Mouse (Mus musculus) granulocyte monocyte progenitor cell, adult 5-6 weeks (primary cell): ENCODE measurements around the gene Vmn1r128. TPM values are rescaled to one million over a fixed set of nuclear protein-coding genes. Genes with fewer than 3 reads are reported as not detected.
"Not testable (repeated sequence)": the region's sequence is repeated elsewhere in the genome, so short reads cannot be mapped to it uniquely, and the experiment has no call there.

Experiments used
- ATAC-seq: replicated peaks from 2 replicates; pipeline ENCODE4 v1.8.0; 2016; ENCODE audit warnings: mild to moderate bottlenecking, moderate TSS enrichment, inconsistent platforms; ENCODE audit not compliant: poor library complexity, severe bottlenecking
- total RNA-seq, 2 experiments: library from RNA; stranded (forward) in 1 of 2; stranded (reverse) in 1 of 2; fragments of 200-712, 200-1000 nt in 1 of 2; fragments of >200 nt in 1 of 2; fragmentation: Nextera tagmentation in 1 of 2; gene quantifications; 2 replicates each; pipeline ENCODE4 v1.2.3; 2014 to 2017

Gene Vmn1r128
- not detected in 2 replicates for total RNA-seq (2014; fragmentation: Nextera tagmentation)
- not detected in 2 replicates for total RNA-seq (2017)

GRCm38 (mm10) chr7:21349073-21349472, at the start of gene Vmn1r128:
Gene Vmn1r128, plus strand, starts transcription at chr7:21349373.
- ATAC-seq: not testable (repeated sequence)

- ATAC-seq: not testable (repeated sequence)
Observed at GRCm38 (mm10) chr7:21301367-21301766, 47.8 kb upstream of the Vmn1r128 start, which contains the start of gene Vmn1r126. Gene Vmn1r126, minus strand, starts transcription at chr7:21301467.

- not testable (repeated sequence) for ATAC-seq
Observed at GRCm38 (mm10) chr7:21319761-21320160, 29.4 kb upstream of the Vmn1r128 start, which contains the start of gene Vmn1r127. Gene Vmn1r127, minus strand, starts transcription at chr7:21319861.

- ATAC-seq: not testable (repeated sequence)
Observed at GRCm38 (mm10) chr7:21361191-21361590, 12.0 kb downstream of the Vmn1r128 start, which contains the start of gene Vmn1r129. Gene Vmn1r129, minus strand, starts transcription at chr7:21361291.

Other genes with a start within 250 kb of the Vmn1r128 start
- not detected in 2 replicates for gene Vmn1r122, start 215.2 kb upstream of the Vmn1r128 start, total RNA-seq (2014; fragmentation: Nextera tagmentation)
- not detected in 2 replicates for gene Vmn1r122, start 215.2 kb upstream of the Vmn1r128 start, total RNA-seq (2017)
- not detected in 2 replicates for gene Vmn1r123, start 187.2 kb upstream of the Vmn1r128 start, total RNA-seq (2014; fragmentation: Nextera tagmentation)
- not detected in 2 replicates for gene Vmn1r123, start 187.2 kb upstream of the Vmn1r128 start, total RNA-seq (2017)
- not detected in 2 replicates for gene Gm5157, start 158.9 kb upstream of the Vmn1r128 start, total RNA-seq (2014; fragmentation: Nextera tagmentation)
- not detected in 2 replicates for gene Gm5157, start 158.9 kb upstream of the Vmn1r128 start, total RNA-seq (2017)
- not detected in 2 replicates for gene Vmn1r124, start 88.8 kb upstream of the Vmn1r128 start, total RNA-seq (2014; fragmentation: Nextera tagmentation)
- not detected in 2 replicates for gene Vmn1r124, start 88.8 kb upstream of the Vmn1r128 start, total RNA-seq (2017)
- gene Vmn1r125, start 77.2 kb upstream of the Vmn1r128 start, total RNA-seq (2014; fragmentation: Nextera tagmentation): not detected in 2 replicates
- gene Vmn1r125, start 77.2 kb upstream of the Vmn1r128 start, total RNA-seq (2017): not detected in 2 replicates
- not detected in 2 replicates for gene Vmn1r126, start 47.9 kb upstream of the Vmn1r128 start, total RNA-seq (2014; fragmentation: Nextera tagmentation)
- gene Vmn1r126, start 47.9 kb upstream of the Vmn1r128 start, total RNA-seq (2017): not detected in 2 replicates
- not detected in 2 replicates for gene Vmn1r127, start 29.5 kb upstream of the Vmn1r128 start, total RNA-seq (2014; fragmentation: Nextera tagmentation)
- not detected in 2 replicates for gene Vmn1r127, start 29.5 kb upstream of the Vmn1r128 start, total RNA-seq (2017)
- gene Vmn1r129, start 11.9 kb downstream of the Vmn1r128 start, total RNA-seq (2014; fragmentation: Nextera tagmentation): not detected in 2 replicates
- gene Vmn1r129, start 11.9 kb downstream of the Vmn1r128 start, total RNA-seq (2017): not detected in 2 replicates
- not detected in 2 replicates for gene Gm6882, start 83.4 kb downstream of the Vmn1r128 start, total RNA-seq (2014; fragmentation: Nextera tagmentation)
- gene Gm6882, start 83.4 kb downstream of the Vmn1r128 start, total RNA-seq (2017): not detected in 2 replicates
- gene Vmn1r130, start 162.4 kb downstream of the Vmn1r128 start, total RNA-seq (2014; fragmentation: Nextera tagmentation): not detected in 2 replicates
- gene Vmn1r130, start 162.4 kb downstream of the Vmn1r128 start, total RNA-seq (2017): not detected in 2 replicates
- gene Vmn1r131, start 196.7 kb downstream of the Vmn1r128 start, total RNA-seq (2014; fragmentation: Nextera tagmentation): not detected in 2 replicates
- gene Vmn1r131, start 196.7 kb downstream of the Vmn1r128 start, total RNA-seq (2017): not detected in 2 replicates